Mouse (Mus musculus): ENCODE data around the gene Sh3rf3. TPM values are rescaled to one million over a fixed set of nuclear protein-coding genes. Genes with fewer than 3 reads are reported as not detected.
A peak's percentile ranks its signal among the peaks of the same experiment; 100 is the strongest.

Gene Sh3rf3
- polyA plus RNA-seq, 1 experiment from 2014 or later = 4.6 TPM

- Histone ChIP-seq H3K4me1 (replicated peaks) (no peaks in the 10 kb centered on the region), H3K36me3 (no peaks in the 10 kb centered on the region), H3K27me3 (no peaks in the 10 kb centered on the region), H3K9ac (no peak overlapping the region), H3K4me3 (no peak overlapping the region), H3K4me2 (no peak overlapping the region), H3K27ac (replicated peaks) (no peak overlapping the region), H3K9me3 (no peaks in the 10 kb centered on the region)
- ATAC-seq (ENCODE audit: low read depth) = no peak
- 83% methylated on average over 4 of the region's 4 CpGs for WGBS
Observed at GRCm38 (mm10) chr10:58968236-58968635, 155.1 kb downstream of the Sh3rf3 start.

DNA sequence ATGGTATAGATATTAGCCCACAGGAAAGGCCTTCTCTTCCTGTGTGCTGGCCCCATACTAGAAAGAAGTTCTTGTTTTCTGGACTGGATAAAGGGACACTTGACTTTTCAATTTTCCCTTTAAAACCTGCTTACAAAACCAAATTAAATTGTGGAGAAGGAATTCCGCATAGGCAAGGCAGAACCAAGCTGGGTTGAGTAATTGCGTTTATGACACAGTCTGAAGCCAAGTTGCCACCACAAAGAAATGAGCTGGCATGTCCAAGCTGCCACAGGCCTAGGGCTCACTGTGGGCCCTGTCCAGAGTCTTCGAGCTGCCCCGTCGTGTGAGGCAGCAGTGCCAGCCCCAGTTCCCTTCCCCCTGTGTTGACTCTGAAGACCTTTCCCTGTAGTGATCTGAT lies 156.2 kb downstream of the Sh3rf3 start:
- H3K9ac ChIP-seq = no peak overlapping the region
- ATAC-seq (ENCODE audit: low read depth) = no peak
- no peak overlapping the region for H3K27ac ChIP-seq (replicated peaks)
- 94% methylated on average over 5 of the region's 5 CpGs for WGBS
- no peak overlapping the region for H3K4me3 ChIP-seq
- no peaks in the 10 kb centered on the region for H3K4me1 ChIP-seq (replicated peaks)
- no peak overlapping the region for H3K4me2 ChIP-seq
- no peaks in the 10 kb centered on the region for H3K36me3 ChIP-seq
- no peaks in the 10 kb centered on the region for H3K27me3 ChIP-seq
- H3K9me3 ChIP-seq = no peaks in the 10 kb centered on the region

- Histone ChIP-seq H3K4me2 (no peak overlapping the region), H3K36me3 (no peaks in the 10 kb centered on the region), H3K27ac (replicated peaks) (no peak overlapping the region), H3K9ac (no peak overlapping the region), H3K9me3 (no peaks in the 10 kb centered on the region), H3K27me3 (no peaks in the 10 kb centered on the region), H3K4me1 (replicated peaks) (no peaks in the 10 kb centered on the region), H3K4me3 (no peak overlapping the region)
- no peak for ATAC-seq (ENCODE audit: low read depth)
- WGBS = 94% methylated on average over 1 of the region's 1 CpGs
Observed at GRCm38 (mm10) chr10:58972115-58972514, 159.0 kb downstream of the Sh3rf3 start.

- Histone ChIP-seq H3K27me3 (no peaks in the 10 kb centered on the region), H3K9me3 (no peaks in the 10 kb centered on the region), H3K4me3 (no peak overlapping the region), H3K36me3 (no peaks in the 10 kb centered on the region), H3K9ac (no peak overlapping the region), H3K4me2 (no peak overlapping the region), H3K27ac (replicated peaks) (no peak overlapping the region), H3K4me1 (replicated peaks) (peaks cover 6% of the 10 kb centered on the region)
- WGBS = 81% methylated on average over 5 of the region's 5 CpGs
- ATAC-seq (ENCODE audit: low read depth) = no peak
Observed at GRCm38 (mm10) chr10:58974138-58974537, 161.0 kb downstream of the Sh3rf3 start.

DNA sequence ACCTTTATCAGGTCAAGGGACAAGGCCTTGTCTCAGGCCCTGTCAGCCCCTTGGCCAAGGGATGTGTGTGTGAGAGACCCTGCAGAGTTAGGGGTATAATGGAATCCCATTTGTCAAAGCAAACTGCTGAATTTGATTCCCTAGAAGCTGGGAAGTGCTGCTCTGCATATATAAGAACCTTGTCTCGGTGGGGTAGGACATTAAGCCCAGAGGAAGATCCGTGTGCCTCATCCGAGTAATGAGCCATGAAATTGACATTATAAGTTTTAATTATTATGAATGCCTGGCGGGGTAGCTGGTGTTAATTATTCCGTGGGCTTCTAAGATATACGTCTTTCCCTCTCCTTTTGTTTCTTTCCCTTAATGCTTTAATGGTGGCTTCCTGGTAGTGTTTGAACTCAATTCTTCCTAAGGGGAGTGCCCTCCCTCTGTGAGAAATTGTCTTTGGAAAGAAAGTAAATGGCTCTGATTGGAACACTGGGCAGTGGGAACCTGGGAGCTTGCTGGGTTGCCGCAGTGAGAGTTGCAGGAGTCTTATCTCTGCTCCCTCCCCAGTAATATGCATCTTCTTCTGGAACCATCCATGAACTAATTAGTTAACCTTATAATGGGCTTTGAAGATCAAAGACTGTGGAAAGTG lies 166.3 kb downstream of the Sh3rf3 start:
- H3K9ac ChIP-seq = no peak overlapping the region
- 0 out of 2 replicates have a peak, but pooled peaks cover 4% of the 10 kb centered on the region for H3K27me3 ChIP-seq
- WGBS = 11% methylated on average over 7 of the region's 7 CpGs
- no peak overlapping the region for H3K4me3 ChIP-seq
- H3K27ac ChIP-seq (replicated peaks) = peak overlapping the region; percentile 69
- no peak overlapping the region for H3K4me2 ChIP-seq
- peak; percentile 76 for ATAC-seq (ENCODE audit: low read depth)
- H3K4me1 ChIP-seq (replicated peaks) = peaks cover 40% of the 10 kb centered on the region
- no peaks in the 10 kb centered on the region for H3K9me3 ChIP-seq
- no peaks in the 10 kb centered on the region for H3K36me3 ChIP-seq

GRCm38 (mm10) chr10:58981674-58982329 lies 168.6 kb downstream of the Sh3rf3 start:
- H3K4me1 ChIP-seq (replicated peaks) = peaks cover 40% of the 10 kb centered on the region
- H3K27ac ChIP-seq (replicated peaks) = 0 out of 2 replicates have a peak overlapping the region, but pooled peaks have one; percentile 2
- H3K4me3 ChIP-seq = no peak overlapping the region
- H3K27me3 ChIP-seq = 0 out of 2 replicates have a peak, but pooled peaks cover 4% of the 10 kb centered on the region
- no peak overlapping the region for H3K9ac ChIP-seq
- ATAC-seq (ENCODE audit: low read depth) = no peak
- WGBS = 85% methylated on average over 9 of the region's 9 CpGs
- H3K36me3 ChIP-seq = no peaks in the 10 kb centered on the region
- H3K4me2 ChIP-seq = no peak overlapping the region
- H3K9me3 ChIP-seq = no peaks in the 10 kb centered on the region

DNA sequence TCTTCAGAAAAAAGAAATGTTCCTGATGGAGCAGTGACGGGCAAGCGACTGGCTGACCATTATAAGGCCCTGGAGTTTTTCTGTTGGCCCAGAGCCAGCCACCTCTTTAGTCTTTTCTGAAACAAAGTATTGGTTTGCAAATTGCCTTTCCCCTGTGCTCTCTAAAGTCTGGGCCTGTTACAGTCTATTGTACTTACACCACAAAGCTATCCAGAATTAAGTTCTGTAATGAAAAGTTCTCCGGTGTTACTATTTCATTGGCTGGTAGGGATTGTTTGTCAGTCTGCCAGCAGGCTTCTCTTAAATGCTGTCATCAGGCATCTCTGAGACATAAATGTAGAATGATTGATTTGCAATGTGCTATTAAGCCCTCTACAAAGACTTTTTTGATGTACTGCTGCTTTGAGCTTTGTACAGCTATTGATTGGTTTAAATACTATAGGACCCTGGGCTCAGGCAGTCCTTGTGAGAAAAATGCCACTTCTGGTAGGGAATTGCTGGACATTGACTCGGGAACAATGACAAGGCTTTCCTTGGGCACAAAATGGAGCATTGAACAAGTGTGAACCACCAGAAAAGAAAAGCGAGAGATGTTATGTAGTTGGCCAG lies 169.5 kb downstream of the Sh3rf3 start:
- Histone ChIP-seq H3K4me3 (no peak overlapping the region), H3K9ac (no peak overlapping the region), H3K27me3 (0 out of 2 replicates have a peak, but pooled peaks cover 4% of the 10 kb centered on the region), H3K9me3 (no peaks in the 10 kb centered on the region), H3K4me2 (no peak overlapping the region), H3K4me1 (replicated peaks) (peaks cover 40% of the 10 kb centered on the region), H3K36me3 (no peaks in the 10 kb centered on the region), H3K27ac (replicated peaks) (no peak overlapping the region)
- WGBS = 24% methylated on average over 5 of the region's 5 CpGs
- ATAC-seq (ENCODE audit: low read depth) = 0 out of 2 replicates have a peak, but pooled peaks have one; percentile 41

DNA sequence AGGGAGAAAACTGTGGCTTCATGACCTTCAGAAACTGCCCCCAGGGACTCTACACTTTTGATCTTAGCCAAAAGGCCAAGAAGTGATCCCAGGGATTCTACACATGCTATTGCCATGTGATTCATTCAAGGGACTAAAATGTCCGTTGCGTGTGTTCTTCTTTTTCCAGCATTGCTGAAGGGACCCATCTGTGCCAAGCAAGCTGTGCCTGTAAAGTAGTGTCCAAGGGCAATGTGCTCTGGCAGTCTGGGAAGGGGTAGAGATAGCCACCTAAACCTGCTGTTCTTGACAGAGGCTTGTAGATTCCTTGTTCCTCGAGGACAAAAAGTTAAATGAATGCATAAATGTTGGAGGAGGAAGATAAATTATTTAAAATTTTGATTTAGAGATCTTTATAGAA lies 178.5 kb downstream of the Sh3rf3 start:
- Histone ChIP-seq H3K4me3 (no peak overlapping the region), H3K4me1 (replicated peaks) (no peaks in the 10 kb centered on the region), H3K9ac (no peak overlapping the region), H3K9me3 (no peaks in the 10 kb centered on the region), H3K4me2 (no peak overlapping the region), H3K36me3 (no peaks in the 10 kb centered on the region), H3K27ac (replicated peaks) (no peak overlapping the region), H3K27me3 (no peaks in the 10 kb centered on the region)
- WGBS = 85% methylated on average over 3 of the region's 3 CpGs
- no peak for ATAC-seq (ENCODE audit: low read depth)

DNA sequence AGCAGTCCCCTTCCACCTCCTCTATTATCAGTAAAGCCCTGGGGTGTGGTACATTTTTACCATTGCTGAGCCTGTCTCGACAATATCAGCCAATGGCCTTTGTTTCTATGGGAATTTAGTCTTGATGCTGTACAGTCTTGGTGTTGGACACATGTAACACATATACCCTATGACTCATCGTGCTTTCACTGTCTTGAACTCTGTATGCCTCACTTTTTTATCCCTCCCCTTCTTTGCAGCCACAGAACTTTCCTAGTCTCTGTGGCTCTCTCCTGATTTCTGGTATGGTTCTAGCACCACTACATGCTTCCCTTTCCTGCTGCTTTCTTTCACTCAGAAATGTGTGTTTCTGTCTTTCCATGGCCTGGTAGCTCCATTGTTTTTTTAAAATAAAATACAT lies 181.6 kb downstream of the Sh3rf3 start:
- no peak overlapping the region for H3K27ac ChIP-seq (replicated peaks)
- no peak for ATAC-seq (ENCODE audit: low read depth)
- no peaks in the 10 kb centered on the region for H3K36me3 ChIP-seq
- no peaks in the 10 kb centered on the region for H3K9me3 ChIP-seq
- no peaks in the 10 kb centered on the region for H3K27me3 ChIP-seq
- no peak overlapping the region for H3K9ac ChIP-seq
- 88% methylated on average over 2 of the region's 2 CpGs for WGBS
- H3K4me2 ChIP-seq = no peak overlapping the region
- no peak overlapping the region for H3K4me3 ChIP-seq
- H3K4me1 ChIP-seq (replicated peaks) = no peaks in the 10 kb centered on the region

DNA sequence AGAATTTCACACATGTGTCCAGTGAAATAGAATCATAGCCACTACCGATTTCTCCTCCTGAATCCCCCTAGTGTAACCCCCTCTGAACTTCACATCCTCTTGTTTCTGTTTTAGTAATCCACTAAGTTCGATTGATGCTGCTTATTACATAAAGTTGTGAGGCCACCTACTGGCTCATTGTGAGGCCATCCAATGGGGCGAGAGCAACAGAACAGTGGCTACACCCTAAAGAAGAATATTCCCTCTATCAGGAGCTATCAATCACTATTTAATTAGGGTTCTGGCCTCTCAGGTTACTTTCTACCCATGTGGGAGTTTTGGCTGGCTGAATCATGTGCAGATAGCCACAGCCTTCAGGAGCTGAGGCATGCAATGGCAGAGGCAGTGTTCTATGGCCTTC lies 182.0 kb downstream of the Sh3rf3 start:
- 63% methylated on average over 3 of the region's 3 CpGs for WGBS
- H3K9me3 ChIP-seq = no peaks in the 10 kb centered on the region
- ATAC-seq (ENCODE audit: low read depth) = no peak

DNA sequence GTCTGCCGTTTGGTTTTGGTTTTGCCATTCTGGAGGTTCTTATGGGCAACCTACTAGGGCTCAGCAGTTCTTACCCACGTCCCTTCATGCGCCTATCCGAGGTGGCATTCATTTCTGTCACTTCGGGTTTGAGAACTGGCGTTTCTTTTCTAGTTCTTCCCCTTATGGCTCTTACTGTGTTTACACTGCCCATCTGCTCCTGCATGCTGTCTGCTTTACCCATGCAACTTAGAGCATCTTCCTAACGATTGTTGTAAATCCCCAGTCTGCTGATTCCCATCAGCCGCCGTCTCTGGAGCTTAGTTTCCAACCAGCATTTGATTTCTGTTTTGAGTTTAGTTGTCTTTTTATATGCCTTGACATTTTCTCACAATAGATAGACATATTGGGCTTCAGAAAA lies 189.2 kb downstream of the Sh3rf3 start:
- H3K36me3 ChIP-seq = no peaks in the 10 kb centered on the region
- H3K27me3 ChIP-seq = no peaks in the 10 kb centered on the region
- no peaks in the 10 kb centered on the region for H3K4me1 ChIP-seq (replicated peaks)
- H3K4me2 ChIP-seq = no peak overlapping the region
- no peak for ATAC-seq (ENCODE audit: low read depth)
- H3K4me3 ChIP-seq = no peak overlapping the region
- H3K9me3 ChIP-seq = no peaks in the 10 kb centered on the region
- H3K27ac ChIP-seq (replicated peaks) = no peak overlapping the region
- WGBS = 85% methylated on average over 9 of the region's 9 CpGs
- no peak overlapping the region for H3K9ac ChIP-seq

More for the DNA sequence above, 182.0 kb downstream of the Sh3rf3 start:
- Histone ChIP-seq H3K4me2 (no peak overlapping the region), H3K9ac (no peak overlapping the region), H3K27ac (replicated peaks) (no peak overlapping the region), H3K4me1 (replicated peaks) (no peaks in the 10 kb centered on the region), H3K27me3 (no peaks in the 10 kb centered on the region), H3K4me3 (no peak overlapping the region), H3K36me3 (no peaks in the 10 kb centered on the region)

DNA sequence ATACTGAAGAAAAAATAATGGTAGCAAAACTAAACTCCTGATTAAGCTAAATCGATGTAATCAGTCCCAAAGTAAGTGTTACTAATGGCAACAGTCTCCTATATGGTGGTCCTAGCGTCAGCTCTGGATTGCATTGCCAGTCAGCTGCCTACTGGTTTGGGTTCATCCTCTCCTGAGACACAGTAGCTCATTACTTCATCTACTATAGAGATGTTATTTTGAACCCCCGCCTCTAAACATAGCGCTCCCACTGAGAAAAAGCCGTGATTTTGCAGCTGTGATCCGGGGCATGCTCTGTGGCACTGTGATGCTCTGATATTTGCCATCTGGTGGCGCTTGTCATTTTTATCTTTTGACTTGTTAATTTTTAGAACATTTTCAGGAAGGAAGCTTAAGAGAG lies 198.3 kb downstream of the Sh3rf3 start:
- Histone ChIP-seq H3K9me3 (no peaks in the 10 kb centered on the region), H3K4me1 (replicated peaks) (no peaks in the 10 kb centered on the region), H3K9ac (no peak overlapping the region), H3K36me3 (no peaks in the 10 kb centered on the region), H3K4me2 (no peak overlapping the region), H3K4me3 (no peak overlapping the region), H3K27me3 (no peaks in the 10 kb centered on the region), H3K27ac (replicated peaks) (no peak overlapping the region)
- no peak for ATAC-seq (ENCODE audit: low read depth)
- WGBS = 90% methylated on average over 7 of the region's 7 CpGs
